Mouse (Mus musculus): ENCODE measurements around the gene Ttc39b.

GRCm38 (mm10) chr4:83174946-83175345, 149.1 kb downstream of the Ttc39b start:
- TF ChIP-seq POLR2A (IDR thresholded peaks at IDR 0.05; ENCODE audit: control insufficient read depth in 1 of 2, insufficient read depth in 1 of 2, low read depth in 1 of 2, low read length in 2 of 2, poor library complexity in 1 of 2) (no peak), CTCF (IDR thresholded peaks at IDR 0.05 in 2 of 3, conservative IDR thresholded peaks at IDR 0.05 in 1 of 3; ENCODE audit: control insufficient read depth in 1 of 3, insufficient read depth in 1 of 3, low read depth in 2 of 3, low read length in 3 of 3, poor library complexity in 1 of 3, severe bottlenecking in 1 of 3) (no peak), MAX (IDR thresholded peaks at IDR 0.05; ENCODE audit: low read length) (no peak), GATA1 (IDR thresholded peaks at IDR 0.05; ENCODE audit: low read depth, low read length) (no peak), USF1 (IDR thresholded peaks at IDR 0.05; ENCODE audit: low read depth, low read length) (no peak), NRF1 (IDR thresholded peaks at IDR 0.05; ENCODE audit: insufficient read depth, low read depth, low read length, poor library complexity, severe bottlenecking) (no peak), MYC (IDR thresholded peaks at IDR 0.05; ENCODE audit: low read depth, low read length) (no peak)
